Mouse (Mus musculus): ENCODE data around the gene Lin28b.
"Not testable (repeated sequence)": the region's sequence is repeated elsewhere in the genome, so short reads cannot be mapped to it uniquely, and the experiment has no call there.

Gene Lin28b

GRCm38 (mm10) chr10:45411741-45412140 is 74.5 kb downstream of the Lin28b start:
- no peak for DNase-seq (ENCODE audit: low spot score in 2 of 2)

DNA sequence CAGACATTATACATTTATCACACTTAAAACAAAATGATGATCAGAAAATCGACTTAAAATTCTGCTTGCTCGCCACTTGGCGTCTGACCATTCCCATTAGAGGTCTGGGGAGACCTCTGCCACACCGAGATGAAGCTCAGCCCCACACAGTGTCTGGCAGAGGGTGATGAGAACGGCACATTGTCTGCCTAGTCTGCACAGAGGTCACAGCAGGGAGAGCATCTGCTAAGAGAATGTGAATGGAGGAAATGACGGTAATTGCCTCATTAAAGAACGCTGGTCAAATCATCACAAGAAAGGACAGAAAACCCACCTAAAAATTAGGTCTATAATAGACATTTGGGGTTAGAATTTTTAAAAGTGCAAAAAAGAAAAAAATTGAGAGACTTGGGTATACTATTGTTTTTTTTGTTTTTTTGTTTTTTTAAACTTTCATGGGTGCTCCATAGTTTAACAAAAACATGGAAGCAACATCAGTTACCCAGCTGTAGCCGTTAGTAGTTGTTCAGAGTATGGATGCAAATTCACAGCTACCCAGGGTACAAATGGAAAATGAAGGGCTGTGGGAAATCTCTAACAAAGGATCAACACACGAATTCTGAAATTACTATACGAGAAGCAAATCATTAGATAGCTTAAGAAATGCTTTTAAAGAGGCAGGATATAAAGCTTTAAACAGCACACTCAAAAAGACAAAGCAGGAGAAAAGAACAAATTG is 75.4 kb downstream of the Lin28b start:
- no peak for DNase-seq (ENCODE audit: low spot score in 2 of 2)

DNA sequence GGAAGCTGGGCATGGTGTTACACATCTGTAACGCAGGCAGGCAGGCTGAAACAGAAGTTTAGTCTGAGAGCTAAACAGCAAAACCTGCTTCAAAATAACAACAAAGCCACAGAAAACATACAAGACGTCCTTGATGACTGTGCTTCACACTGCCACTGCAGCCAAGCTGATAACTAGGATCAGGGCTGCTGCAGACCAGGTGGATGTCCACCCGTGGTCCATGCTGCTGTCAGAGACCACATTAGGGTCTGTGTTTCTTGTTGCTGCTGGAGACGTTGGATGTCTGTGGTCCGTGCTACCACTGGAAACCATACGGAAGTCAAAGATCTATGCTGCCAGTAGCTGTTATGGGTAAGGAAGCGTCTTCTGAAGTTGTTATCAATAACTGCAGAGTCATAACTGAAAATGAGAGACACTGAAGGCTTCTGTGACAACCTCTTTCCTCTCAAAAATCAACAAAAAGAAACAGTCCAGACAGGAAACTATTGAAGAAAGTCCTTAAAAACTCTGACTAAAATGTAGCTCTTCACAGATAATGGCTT is 86.4 kb downstream of the Lin28b start:
- no peak for DNase-seq (ENCODE audit: low spot score in 2 of 2)

DNA sequence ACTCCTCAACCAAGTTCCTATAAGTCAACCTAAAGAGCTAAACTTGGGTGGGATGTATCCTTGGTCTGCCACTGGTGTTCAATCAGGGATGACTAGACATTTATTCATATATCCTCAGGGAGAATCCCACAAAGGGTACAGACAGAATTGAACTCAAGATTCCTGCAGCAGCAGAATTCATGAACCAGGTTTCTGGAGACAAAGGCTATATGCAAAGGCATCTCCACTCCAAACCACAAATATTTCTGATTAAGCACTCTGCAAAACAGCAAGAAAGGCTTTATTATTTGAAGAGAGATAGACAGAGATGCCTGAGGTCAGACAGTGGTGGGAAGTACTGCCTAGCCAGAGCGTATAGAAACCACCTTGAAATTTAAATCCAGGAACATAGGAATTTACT is 88.0 kb downstream of the Lin28b start:
- DNase-seq (ENCODE audit: low spot score in 2 of 2) = no peak

GRCm38 (mm10) chr10:45382637-45382958 is 103.6 kb downstream of the Lin28b start:
- DNase-seq (ENCODE audit: low spot score in 2 of 2) = no peak

- no peak for DNase-seq (ENCODE audit: low spot score in 2 of 2)
Observed at GRCm38 (mm10) chr10:45381937-45382636, 104.1 kb downstream of the Lin28b start.

- no peak for DNase-seq (ENCODE audit: low spot score in 2 of 2)
Observed at GRCm38 (mm10) chr10:45378269-45378668, 107.9 kb downstream of the Lin28b start.

GRCm38 (mm10) chr10:45372994-45373692 is 113.1 kb downstream of the Lin28b start:
- peak; percentile 17 to 24 for DNase-seq (ENCODE audit: low spot score in 2 of 2)

- DNase-seq (ENCODE audit: low spot score in 2 of 2) = no peak
Observed at GRCm38 (mm10) chr10:45370545-45370944, 115.7 kb downstream of the Lin28b start.

DNA sequence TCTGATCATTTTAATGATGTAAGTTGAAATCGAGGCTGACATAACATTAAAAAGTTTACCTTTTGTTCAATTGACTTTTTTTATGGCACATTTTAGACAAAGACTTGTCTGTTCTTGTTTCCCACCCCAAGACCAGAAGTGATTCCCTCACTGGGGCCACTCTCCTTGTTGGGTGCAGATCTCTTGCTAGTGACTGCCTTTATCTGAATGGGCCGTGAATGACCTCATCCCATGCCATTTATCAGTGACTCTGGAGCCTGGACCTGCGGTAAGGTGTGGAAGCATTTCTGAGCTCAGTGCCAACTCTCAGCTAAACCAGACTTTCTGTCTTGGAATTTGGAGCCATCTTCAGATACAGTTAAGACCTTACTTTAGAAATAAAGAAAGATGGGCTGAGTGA is 116.6 kb downstream of the Lin28b start:
- DNase-seq (ENCODE audit: low spot score in 2 of 2) = no peak

- no peak for DNase-seq (ENCODE audit: low spot score in 2 of 2)
Observed at GRCm38 (mm10) chr10:45366987-45367705, 119.0 kb downstream of the Lin28b start.

- no peak for DNase-seq (ENCODE audit: low spot score in 2 of 2)
Observed at GRCm38 (mm10) chr10:45363396-45363795, 122.8 kb downstream of the Lin28b start.

DNA sequence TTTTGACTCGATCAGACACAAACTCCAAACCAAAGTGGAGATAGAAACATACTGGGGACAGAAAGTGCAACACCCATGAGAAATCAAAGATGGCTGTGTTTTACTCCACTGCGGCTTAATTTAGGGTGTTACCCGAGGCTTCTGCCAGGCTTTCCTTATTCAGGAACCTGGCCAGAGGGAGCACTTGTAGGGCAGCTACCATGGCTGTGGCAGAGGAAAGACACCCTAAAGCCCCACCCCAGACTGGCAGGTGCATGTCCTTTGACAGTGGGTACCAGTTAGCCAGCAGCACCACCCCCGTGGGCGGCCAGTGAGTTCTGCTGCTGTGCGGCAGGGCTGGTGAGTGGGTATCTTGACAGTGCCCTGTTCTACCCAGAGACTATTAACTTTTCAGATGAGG is 130.1 kb downstream of the Lin28b start:
- no peak for DNase-seq (ENCODE audit: low spot score in 2 of 2)

GRCm38 (mm10) chr10:45348143-45348542 is 138.1 kb downstream of the Lin28b start:
- not testable (repeated sequence) for DNase-seq (ENCODE audit: low spot score in 2 of 2)

- DNase-seq (ENCODE audit: low spot score in 2 of 2) = no peak
Observed at GRCm38 (mm10) chr10:45345217-45345616, 141.0 kb downstream of the Lin28b start.

DNA sequence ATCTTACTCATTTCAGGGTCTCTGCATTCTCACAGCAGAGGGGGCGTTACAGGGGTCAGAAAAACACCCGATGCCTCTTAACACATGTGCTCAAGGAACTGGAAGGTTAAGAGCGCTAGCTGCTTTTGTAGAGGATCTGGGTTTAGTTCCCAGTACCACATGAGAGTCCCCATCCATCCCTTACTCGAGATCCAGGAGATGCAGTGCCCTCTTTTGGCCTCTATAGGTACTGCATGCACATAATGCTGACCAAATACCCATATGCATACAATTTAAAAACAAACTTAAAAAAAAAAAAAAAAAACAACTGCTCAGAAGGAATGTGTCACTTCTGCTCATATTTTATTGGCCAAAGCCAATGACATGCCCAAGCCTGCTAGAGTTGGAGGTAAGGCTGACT is 141.8 kb downstream of the Lin28b start:
- no peak for DNase-seq (ENCODE audit: low spot score in 2 of 2)

DNA sequence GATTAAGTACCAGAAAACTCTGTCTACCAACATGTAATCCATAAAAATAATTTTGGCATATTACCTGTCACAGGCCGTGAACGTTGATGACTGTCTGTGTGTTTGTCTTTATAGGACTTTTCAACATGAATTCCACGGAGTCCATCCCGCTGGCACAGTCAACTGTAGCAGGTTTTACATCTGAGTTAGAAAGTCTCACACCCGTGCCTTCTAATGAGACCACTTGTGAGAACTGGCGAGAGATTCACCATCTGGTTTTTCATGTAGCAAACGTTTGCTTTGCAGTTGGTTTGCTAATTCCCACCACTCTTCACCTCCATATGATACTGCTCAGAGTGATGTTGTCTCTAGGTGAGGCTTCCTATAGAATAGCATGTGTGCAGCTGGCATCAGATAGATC is 147.1 kb downstream of the Lin28b start:
- no peak for DNase-seq (ENCODE audit: low spot score in 2 of 2)

DNA sequence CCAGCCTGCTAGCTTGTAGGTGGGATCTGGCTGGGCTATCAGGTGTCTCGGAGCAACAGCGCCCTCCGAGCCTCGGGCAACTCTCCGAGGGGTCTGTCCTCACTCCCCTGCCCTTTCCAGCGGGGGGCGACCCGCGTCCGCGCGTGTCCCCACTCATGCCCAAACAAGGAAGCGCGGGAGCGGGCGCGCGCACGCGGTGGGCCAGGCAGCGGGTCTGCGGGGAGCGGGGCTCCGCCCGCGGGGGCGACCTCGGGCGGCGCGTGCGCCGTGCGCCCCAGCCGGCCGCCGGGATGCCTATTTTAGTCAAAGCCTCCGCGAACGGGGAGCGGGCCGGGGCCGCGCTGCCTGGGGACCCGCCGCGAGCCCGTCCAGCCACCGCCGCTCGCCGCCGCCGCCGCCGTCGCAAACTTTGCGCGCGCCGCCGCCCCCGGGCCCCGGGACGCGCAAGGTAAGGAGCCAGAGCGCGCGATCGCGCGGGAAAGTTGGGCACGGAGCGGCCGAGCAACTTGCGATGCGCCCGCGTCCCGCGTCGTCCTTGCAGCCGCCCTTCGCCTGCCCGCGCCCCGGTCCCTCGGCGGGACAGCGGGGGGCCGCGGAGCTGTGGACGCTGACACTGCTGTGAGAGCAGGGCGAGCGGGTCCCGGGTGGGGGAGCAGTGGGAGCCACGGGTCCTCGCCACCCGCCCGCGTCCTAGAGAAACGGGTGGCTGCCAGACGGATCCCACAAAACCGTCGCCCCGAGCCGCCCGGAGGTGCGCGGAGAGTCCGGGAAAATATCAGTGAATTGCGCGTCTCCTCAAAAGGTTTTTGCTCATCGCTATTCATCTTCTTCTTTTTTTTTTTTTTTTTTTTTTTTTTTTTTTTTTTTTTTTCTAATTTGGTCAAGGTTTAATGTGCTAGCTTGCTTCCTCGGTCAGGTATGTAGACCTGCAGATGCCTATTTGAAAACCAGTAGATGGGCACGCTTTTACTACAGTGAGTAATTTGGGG is 150.5 kb downstream of the Lin28b start, which contains the start of gene Bves:
Gene Bves, plus strand, starts transcription at position 339 of the 989 bp plus-strand sequence.
- peak; percentile 2 for DNase-seq (ENCODE audit: low spot score in 2 of 2)

DNA sequence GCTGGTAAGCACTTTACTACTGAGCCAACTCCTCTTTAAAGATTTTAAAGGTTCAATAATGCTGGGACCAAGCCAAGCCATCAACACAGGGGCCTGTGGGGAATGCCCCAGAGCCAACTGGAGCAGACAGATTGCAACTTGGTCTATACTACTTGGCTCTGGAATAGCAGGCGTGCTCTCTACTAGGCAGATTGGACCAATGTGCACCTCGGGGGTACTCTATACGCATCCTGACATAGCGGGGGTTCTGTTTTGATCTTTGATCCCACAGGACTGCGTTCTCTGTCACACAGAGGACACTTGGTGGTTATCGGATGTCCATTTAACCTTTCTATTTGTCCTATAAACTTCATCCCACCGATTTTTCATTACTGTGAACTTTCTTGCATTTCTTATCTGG is 151.3 kb downstream of the Lin28b start:
- DNase-seq (ENCODE audit: low spot score in 2 of 2) = no peak

- DNase-seq (ENCODE audit: low spot score in 2 of 2) = no peak
Observed at GRCm38 (mm10) chr10:45328196-45329000, 157.8 kb downstream of the Lin28b start.
